Mouse (Mus musculus) ES-E14 (cell line): ENCODE measurements around the gene Slco2b1. TPM values are rescaled to one million over a fixed set of nuclear protein-coding genes. Genes with fewer than 3 reads are reported as not detected.
"Not testable (repeated sequence)": the region's sequence is repeated elsewhere in the genome, so short reads cannot be mapped to it uniquely, and the experiment has no call there.

ENCODE experiments used
- DNase-seq: peaks from one replicate; pipeline ENCODE4 v3.0.0-alpha.2; 2013; ENCODE audit warnings: low read depth, low spot score
- H3K27ac ChIP-seq: 2 replicates; pipeline ENCODE4 v1.5.1; 2012; ENCODE audit warnings: low read depth, mild to moderate bottlenecking, low read length, moderate library complexity, mixed read lengths; ENCODE audit not compliant: poor library complexity, insufficient read depth, severe bottlenecking
- H3K36me3 ChIP-seq: 2 replicates; pipeline ENCODE4 v1.6.1; 2012; ENCODE audit warnings: mild to moderate bottlenecking, low read length, moderate library complexity, mixed read lengths; ENCODE audit not compliant: control insufficient read depth, poor library complexity, insufficient read depth, severe bottlenecking
- H3K4me1 ChIP-seq, 2 experiments: fragments of 150-350 bp in 1 of 2; sonication (generic) in 1 of 2; 2 replicates each; pipeline ENCODE4 v1.6.1; 2012; ENCODE audit warnings: low read length in 2 of 2, mild to moderate bottlenecking in 1 of 2, mixed read lengths in 1 of 2; ENCODE audit not compliant: control insufficient read depth in 2 of 2, insufficient read depth in 2 of 2, poor library complexity in 1 of 2
- H3K4me3 ChIP-seq, 2 experiments: fragments of 150-350 bp in 1 of 2; sonication (generic) in 1 of 2; 2 replicates each; pipeline ENCODE4 v1.5.1; 2012; ENCODE audit warnings: low read length in 2 of 2, low read depth in 1 of 2, mild to moderate bottlenecking in 1 of 2, mixed read lengths in 1 of 2; ENCODE audit not compliant: insufficient read depth in 1 of 2, poor library complexity in 1 of 2, severe bottlenecking in 1 of 2
- H3K9ac ChIP-seq: 2 replicates; pipeline ENCODE4 v1.6.1; 2012; ENCODE audit warnings: low read depth, mild to moderate bottlenecking, low read length, mixed read lengths; ENCODE audit not compliant: poor library complexity, insufficient read depth, severe bottlenecking
- H3K9me3 ChIP-seq: fragments of 150-350 bp; sonication (generic); 2 replicates; pipeline ENCODE4 v1.6.1; 2012; ENCODE audit warnings: low read depth, mild to moderate bottlenecking, low read length; ENCODE audit not compliant: control insufficient read depth, insufficient read depth
- CHD2 ChIP-seq: IDR thresholded peaks from 2 replicates; pipeline ENCODE4 v1.6.1; 2014; ENCODE audit warnings: mild to moderate bottlenecking, low read depth, low read length, inconsistent platforms
- HCFC1 ChIP-seq: IDR thresholded peaks from 2 replicates; pipeline ENCODE4 v1.6.1; 2012; ENCODE audit warnings: low read length, inconsistent platforms, borderline replicate concordance; ENCODE audit not compliant: insufficient read depth
- MAFK ChIP-seq: IDR thresholded peaks from 2 replicates; pipeline ENCODE4 v1.6.1; 2014; ENCODE audit warnings: mild to moderate bottlenecking, low read depth, low read length, inconsistent platforms; ENCODE audit not compliant: insufficient read depth
- ZC3H11A ChIP-seq: IDR thresholded peaks from 2 replicates; pipeline ENCODE4 v1.6.1; 2012; ENCODE audit warnings: low read depth, mild to moderate bottlenecking, inconsistent platforms, low read length, borderline replicate concordance
- ZNF384 ChIP-seq: IDR thresholded peaks from 2 replicates; pipeline ENCODE4 v1.6.1; 2012; ENCODE audit warnings: low read depth, low read length, inconsistent platforms
- in situ Hi-C, 2 experiments: fragments of 600-800 bp; cut with MboI; formaldehyde crosslinking; loops; one replicate each; pipeline ENCODE4 v1.15.1; 2025; ENCODE audit warnings: low sequenced_read_pairs in 2 of 2, inconsistent platforms in 1 of 2; ENCODE audit not compliant: unreplicated experiment in 2 of 2
- total RNA-seq: library from RNA; depleted of rRNA; stranded (reverse); fragments of 300-350 nt; gene quantifications from 2 replicates; pipeline ENCODE4 v1.2.3, GENCODE M21; 2012; rRNA removed

The Slco2b1 gene
- 0.21 and 0.45 TPM in 2 replicates for total RNA-seq

DNA sequence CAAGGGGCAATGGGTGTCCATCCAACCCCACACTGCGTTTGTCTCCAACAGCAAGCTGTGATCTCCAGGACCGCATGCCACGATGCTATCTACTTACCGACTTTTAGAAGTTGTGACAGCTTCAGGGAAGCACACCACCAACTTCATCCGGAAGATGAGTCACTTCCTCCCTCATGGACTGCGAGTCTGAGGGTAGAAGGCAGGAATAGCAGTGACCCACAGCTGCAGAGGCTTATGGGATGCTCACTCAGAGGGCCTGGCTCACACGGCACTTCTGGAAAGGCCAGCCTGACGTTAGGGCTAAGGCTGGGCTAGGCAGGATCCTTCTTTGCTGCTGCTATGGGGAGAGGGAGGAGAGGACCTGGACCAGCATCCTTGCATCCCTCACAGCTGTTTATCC is at the start of gene Slco2b1:
Slco2b1 (minus strand) TSS at position 175 of the 400 bp plus-strand sequence.
- Histone ChIP-seq H3K4me1 (no peaks in the 10 kb centered on the region), H3K9ac (no peak within 1 kb of the TSS), H3K27ac (no peak within 1 kb of the TSS), H3K9me3 (no peaks in the 10 kb centered on the region), H3K4me3 (no peak within 1 kb of the TSS), H3K36me3 (no peaks in the 10 kb centered on the region)
- DNase-seq, result no peak
- in situ Hi-C loops, result no loop called here
- TF ChIP-seq HCFC1 (no peak), ZNF384 (no peak), MAFK (no peak), CHD2 (no peak), ZC3H11A (no peak)

DNA sequence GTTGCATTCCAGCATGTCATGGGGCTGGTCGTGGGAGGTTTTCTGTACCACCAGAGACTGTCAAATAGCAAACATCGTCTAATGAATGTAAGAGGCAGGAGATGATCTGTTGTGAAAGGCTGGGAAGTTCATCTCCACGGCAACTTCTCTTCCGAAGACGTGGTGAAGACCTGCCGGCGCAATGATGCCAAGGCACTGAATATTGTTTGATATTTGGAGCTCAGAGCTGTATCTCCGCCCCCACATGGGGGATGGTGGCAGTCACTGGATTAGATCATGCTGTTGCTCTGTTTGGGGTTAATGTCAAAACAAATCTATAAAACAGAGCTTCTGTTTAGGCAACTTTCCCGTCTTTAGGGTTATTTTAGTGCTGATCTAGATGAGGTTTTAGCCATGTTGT is 28.1 kb upstream of the Slco2b1 start:
- in situ Hi-C loops, result no loop called here
- no peaks in the 10 kb centered on the region for H3K9me3 ChIP-seq
- H3K4me1 ChIP-seq, result no peaks in the 10 kb centered on the region
- no peak overlapping the region for H3K4me3 ChIP-seq
- no peaks in the 10 kb centered on the region for H3K36me3 ChIP-seq
- TF ChIP-seq ZNF384 (no peak), MAFK (no peak), CHD2 (no peak), ZC3H11A (no peak), HCFC1 (no peak)
- no peak overlapping the region for H3K9ac ChIP-seq
- DNase-seq, result no peak
- no peak overlapping the region for H3K27ac ChIP-seq

DNA sequence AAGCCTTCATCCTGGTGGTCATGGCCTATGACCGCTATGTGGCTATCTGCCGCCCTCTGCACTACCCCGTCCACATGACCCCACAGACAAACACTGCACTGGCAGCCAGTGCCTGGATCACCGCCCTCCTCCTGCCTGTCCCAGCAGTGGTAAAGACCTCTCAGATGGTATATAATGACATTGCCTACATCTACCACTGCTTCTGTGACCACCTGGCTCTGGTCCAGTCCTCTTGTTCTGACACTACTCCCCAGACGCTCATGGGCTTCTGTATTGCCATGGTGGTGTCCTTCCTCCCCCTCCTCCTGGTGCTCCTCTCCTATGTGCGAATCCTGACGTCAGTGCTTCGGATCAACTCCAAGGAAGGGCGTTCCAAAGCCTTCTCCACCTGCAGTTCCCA is 24.4 kb upstream of the Slco2b1 start:
- H3K4me3 ChIP-seq, H3K4me1 ChIP-seq, in situ Hi-C loops: not testable (repeated sequence)

DNA sequence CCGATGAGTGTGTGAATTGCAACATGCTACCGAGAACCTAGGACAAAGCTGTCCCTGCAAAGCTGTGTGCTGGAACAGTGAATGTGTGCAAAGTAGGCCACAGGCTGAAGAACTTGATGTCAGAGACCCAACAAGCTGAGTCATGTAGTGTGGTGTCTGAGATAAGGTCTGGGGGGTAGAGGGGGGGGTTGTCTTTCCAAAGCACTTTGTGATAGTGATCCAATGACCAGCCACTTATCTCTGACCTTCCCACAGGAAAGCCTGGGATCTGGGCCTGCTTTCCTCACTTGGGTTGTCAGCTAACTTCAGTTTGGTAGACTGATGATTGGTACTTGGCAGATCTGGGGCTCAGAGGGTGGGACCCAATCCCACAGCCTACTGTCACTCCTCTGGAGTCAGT is 23.5 kb upstream of the Slco2b1 start:
- Histone ChIP-seq H3K27ac (no peak overlapping the region), H3K9me3 (no peaks in the 10 kb centered on the region), H3K9ac (no peak overlapping the region), H3K4me3 (no peak overlapping the region), H3K4me1 (no peaks in the 10 kb centered on the region), H3K36me3 (no peaks in the 10 kb centered on the region)
- in situ Hi-C loops, result no loop called here
- TF ChIP-seq ZC3H11A, result no peak
- TF ChIP-seq CHD2, result no peak
- no peak for TF ChIP-seq HCFC1
- no peak for TF ChIP-seq MAFK
- TF ChIP-seq ZNF384, result no peak
- DNase-seq, result no peak

More for the DNA sequence above, 24.4 kb upstream of the Slco2b1 start:
- not testable (repeated sequence) for H3K9me3 ChIP-seq, H3K27ac ChIP-seq, DNase-seq, H3K36me3 ChIP-seq, H3K9ac ChIP-seq

DNA sequence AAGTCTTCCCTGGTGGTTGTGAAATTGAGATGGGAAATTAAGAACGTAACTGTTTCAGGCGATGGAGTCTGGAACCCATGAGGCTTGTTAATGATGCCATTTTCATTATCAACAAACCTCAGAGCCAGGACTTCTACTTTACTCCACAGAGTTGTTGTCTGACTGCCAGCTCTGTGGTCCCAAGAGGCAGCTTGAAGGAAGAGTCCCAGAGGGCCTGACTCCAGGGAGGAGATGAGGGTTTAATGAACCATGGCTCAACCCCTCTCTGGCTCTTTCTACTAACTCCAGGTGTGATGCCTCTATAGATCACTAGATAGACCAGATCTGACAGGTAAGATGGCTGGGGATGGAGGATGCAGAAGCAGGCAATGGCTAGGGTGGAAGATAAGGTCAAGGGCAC is 18.8 kb upstream of the Slco2b1 start, which contains the start of gene Olfr520:
Olfr520 (plus strand) TSS at position 301 of the 400 bp plus-strand sequence.
- Histone ChIP-seq H3K4me3 (no peak within 1 kb of the TSS), H3K9ac (no peak within 1 kb of the TSS), H3K36me3 (no peaks in the 10 kb centered on the region), H3K4me1 (no peaks in the 10 kb centered on the region), H3K27ac (no peak within 1 kb of the TSS), H3K9me3 (peaks cover 14% of the 10 kb centered on the region; the same call in 1 of the 2 replicates)
- DNase-seq, result no peak
- in situ Hi-C loops, result no loop called here
- no peak for TF ChIP-seq HCFC1
- no peak for TF ChIP-seq ZNF384
- TF ChIP-seq MAFK, result no peak
- no peak for TF ChIP-seq ZC3H11A
- no peak for TF ChIP-seq CHD2
